Comparison of ENCODE assay signal across 16 mouse cellular contexts in the genomic region with DNA sequence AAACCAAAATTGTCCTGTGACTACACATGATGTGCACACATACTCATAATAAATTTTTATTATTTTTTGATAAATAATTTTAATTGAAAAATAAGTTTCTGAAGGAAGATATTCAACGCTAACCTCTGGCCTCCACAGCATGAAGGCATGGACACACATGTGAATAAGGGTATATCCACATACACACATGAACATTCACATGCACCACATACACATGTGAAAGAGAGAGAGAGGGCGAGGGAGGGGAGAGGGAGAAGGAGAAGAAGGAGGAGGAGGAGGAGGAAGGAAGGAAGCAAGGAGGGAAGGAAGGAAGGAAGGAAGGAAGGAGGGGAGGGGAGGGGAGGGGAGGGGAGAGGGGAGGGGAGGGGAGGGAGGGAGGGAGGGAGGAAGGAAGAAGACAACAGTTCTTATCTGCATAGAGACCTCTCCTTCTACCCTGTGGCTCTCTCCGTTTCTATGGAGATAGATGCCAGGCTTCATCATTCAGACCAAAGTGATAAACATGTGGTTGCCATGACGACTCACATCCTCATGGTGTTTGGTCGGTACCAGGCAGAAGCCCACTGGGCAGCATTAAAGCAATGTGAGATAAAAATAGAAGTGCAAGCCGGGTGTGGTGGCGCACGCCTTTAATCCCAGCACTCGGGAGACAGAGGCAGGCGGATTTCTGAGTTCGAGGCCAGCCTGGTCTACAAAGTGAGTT. TPM values are rescaled to one million over a fixed set of nuclear protein-coding genes. Genes with fewer than 3 reads are reported as not detected.
DNase-seq lines count a peak whose midpoint lies in the region; ATAC-seq and TF ChIP-seq lines count a peak whose summit lies in the region.
"Had no signal": no experiment of that assay in that cellular context is flagged by ENCODE, and none has a peak within 500 bp of the region (broad histone marks: within the 10 kb centered on the region; RNA-seq: fewer than 3 reads in every experiment).

No protein-coding gene starts in this region.

- H3K27ac ChIP-seq in hindbrain, postnatal 0 days = no peak overlapping the region
- H3K27ac ChIP-seq: left cerebral cortex, adult 2 months; liver, embryonic 14.5 days; stomach, postnatal 0 days had no signal

- no peak overlapping the region for H3K4me3 ChIP-seq in hindbrain, postnatal 0 days (ENCODE audit: low read length)
- H3K4me3 ChIP-seq: left cerebral cortex, adult 2 months had no signal

- no peaks in the 10 kb centered on the region for H3K36me3 ChIP-seq in hindbrain, postnatal 0 days (ENCODE audit: insufficient read depth, low read length)

- no peak overlapping the region for H3K9ac ChIP-seq in hindbrain, postnatal 0 days (replicated peaks; ENCODE audit: low read length)
- H3K9ac ChIP-seq: liver, embryonic 14.5 days had no signal

- no peaks in the 10 kb centered on the region for H3K27me3 ChIP-seq in hindbrain, postnatal 0 days (ENCODE audit: insufficient read depth, low read length)

- TF ChIP-seq CTCF in hindbrain, postnatal 0 days (IDR thresholded peaks at IDR 0.05; ENCODE audit: low read depth) = no peak

- H3K4me2 ChIP-seq in hindbrain, postnatal 0 days (ENCODE audit: low read depth, low read length) = no peak overlapping the region
- H3K4me2 ChIP-seq: heart, embryonic 11.5 days had no signal

- 45% methylated on average over 10 of the region's 11 CpGs for WGBS in hindbrain, postnatal 0 days

- H3K9me3 ChIP-seq in hindbrain, postnatal 0 days (ENCODE audit: low read length) = no peaks in the 10 kb centered on the region

- intact Hi-C loops in left cerebral cortex, postnatal 25 days (cut with DNase I) = no loop called here
- intact Hi-C loops in heart, postnatal 25 days (cut with DNase I) = no loop called here

- ATAC-seq in hindbrain, postnatal 0 days = peak; percentile 88

- no peaks in the 10 kb centered on the region for H3K4me1 ChIP-seq in hindbrain, postnatal 0 days (ENCODE audit: insufficient read depth, low read length)

- peak; percentile 23 to 28 for DNase-seq in left cerebral cortex, postnatal 25 days (ENCODE audit: low spot score in 2 of 2)
- DNase-seq in left cerebral cortex, adult 9 months (ENCODE audit: low spot score in 2 of 2) = no peak
- DNase-seq in brain, embryonic 18.5 days (ENCODE audit: low read depth, low spot score) = peak; percentile 56
- DNase-seq in hindbrain, postnatal 0 days (ENCODE audit: low spot score) = peak; percentile 80
- DNase-seq in retina, postnatal 1 day = peak; percentile 82
- DNase-seq in gastrocnemius, adult 8-10 months (ENCODE audit: low spot score in 2 of 2) = no peak
- no peak for DNase-seq in spleen, adult 18-20 months
- DNase-seq in heart, postnatal 25 days (ENCODE audit: low spot score) = no peak
- DNase-seq: adrenal gland, postnatal 10 days; cerebellum, adult 8-10 months; kidney, adult 8-10 months had no signal

RNA-seq across cellular contexts. Expression of a gene that starts 20.8 kb away (rescaled TPM):
- 100 to 1,000 TPM; 278 to 295 TPM for total RNA-seq in left cerebral cortex, postnatal 25 days (2021)
- 556 and 619 TPM in 2 replicates for total RNA-seq in hindbrain, postnatal 0 days (2014; rRNA removed)
- 501 and 524 TPM in 2 replicates for polyA plus RNA-seq in hindbrain, postnatal 0 days (2015; fragmentation: Nextera tagmentation; extraction: Ambion mirVana)
- total RNA-seq in gastrocnemius, adult 8-10 months (2022) = 10 to 100 TPM; 37.0 to 54.4 (median 47.1) TPM
- total RNA-seq in heart, postnatal 25 days (2021) = 10 to 100 TPM; 80.9 to 87.9 TPM

RNA-seq across cellular contexts. Expression of a gene that starts 22.1 kb away (rescaled TPM):
- 1 to 10 TPM; 3.9 to 4.9 TPM for total RNA-seq in left cerebral cortex, postnatal 25 days (2021)
- total RNA-seq in hindbrain, postnatal 0 days (2014; rRNA removed) = 18.1 and 19.2 TPM in 2 replicates
- polyA plus RNA-seq in hindbrain, postnatal 0 days (2015; fragmentation: Nextera tagmentation; extraction: Ambion mirVana) = 9.5 and 9.7 TPM in 2 replicates
- 10 to 100 TPM in 3 of 4 experiments, 1 to 10 TPM in 1; 8.7 to 30.2 (median 14.9) TPM for total RNA-seq in gastrocnemius, adult 8-10 months (2022)
- 10 to 100 TPM; 18.5 to 22.8 TPM for total RNA-seq in heart, postnatal 25 days (2021)

RNA-seq across cellular contexts. Expression of a gene that starts 37.3 kb away (rescaled TPM):
- total RNA-seq in left cerebral cortex, postnatal 25 days (2021) = under 1 TPM in 1 of 2 experiments, not detected in 1; 0.25 TPM
- not detected in 2 replicates for total RNA-seq in hindbrain, postnatal 0 days (2014; rRNA removed)
- polyA plus RNA-seq in hindbrain, postnatal 0 days (2015; fragmentation: Nextera tagmentation; extraction: Ambion mirVana) = 0.67 and 0.68 TPM in 2 replicates
- total RNA-seq in gastrocnemius, adult 8-10 months (2022) = not detected
- not detected for total RNA-seq in heart, postnatal 25 days (2021)
- total RNA-seq: adrenal gland, postnatal 10 days; monocyte, adult 5-6 weeks had no signal
- polyA plus RNA-seq: heart, embryonic 11.5 days; liver, embryonic 14.5 days; stomach, postnatal 0 days had no signal

RNA-seq across cellular contexts. Expression of a gene that starts 56.7 kb away (rescaled TPM):
- total RNA-seq in left cerebral cortex, postnatal 25 days (2021) = 100 to 1,000 TPM; 314 to 335 TPM
- total RNA-seq in hindbrain, postnatal 0 days (2014; rRNA removed) = 234 and 248 TPM in 2 replicates
- polyA plus RNA-seq in hindbrain, postnatal 0 days (2015; fragmentation: Nextera tagmentation; extraction: Ambion mirVana) = 128 and 141 TPM in 2 replicates
- total RNA-seq in gastrocnemius, adult 8-10 months (2022) = 10 to 100 TPM; 11.0 to 15.6 (median 14.0) TPM
- total RNA-seq in heart, postnatal 25 days (2021) = 10 to 100 TPM; 54.8 to 65.5 TPM

RNA-seq across cellular contexts. Expression of a gene that starts 57.5 kb away (rescaled TPM):
- 10 to 100 TPM; 47.7 to 50.8 TPM for total RNA-seq in left cerebral cortex, postnatal 25 days (2021)
- 63.1 and 73.8 TPM in 2 replicates for total RNA-seq in hindbrain, postnatal 0 days (2014; rRNA removed)
- polyA plus RNA-seq in hindbrain, postnatal 0 days (2015; fragmentation: Nextera tagmentation; extraction: Ambion mirVana) = 45.2 and 45.4 TPM in 2 replicates
- total RNA-seq in gastrocnemius, adult 8-10 months (2022) = 10 to 100 TPM; 55.5 to 67.9 (median 62.9) TPM
- total RNA-seq in heart, postnatal 25 days (2021) = 10 to 100 TPM; 46.2 to 48.0 TPM

Comparison
In these comparisons a context has a peak if more than half of its experiments do, and no peak if none do; other contexts are left out.
1. DNase-seq: peak in left cerebral cortex, postnatal 25 days (2 of 2), brain, embryonic 18.5 days (single experiment), hindbrain, postnatal 0 days (single experiment) and retina, postnatal 1 day (single experiment); none in left cerebral cortex, adult 9 months (0 of 2), gastrocnemius, adult 8-10 months (0 of 2), spleen, adult 18-20 months (0 of 2) and heart, postnatal 25 days (single experiment).